Mouse (Mus musculus) left cerebral cortex, adult 2 months (tissue): ENCODE results near the gene Cachd1. TPM values are rescaled to one million over a fixed set of nuclear protein-coding genes. Genes with fewer than 3 reads are reported as not detected.

Experiments used
- DNase-seq, 2 experiments: peaks; one replicate each; pipeline ENCODE4 v3.0.0; 2021 to 2022; ENCODE audit warnings: low spot score in 2 of 2, mixed read lengths in 1 of 2; ENCODE audit errors: extremely low spot score in 1 of 2
- H3K27ac ChIP-seq: fragments of 200-600 bp; 2 replicates; pipeline ENCODE4 v1.8.1; 2022
- H3K4me3 ChIP-seq: fragments of 200-600 bp; 2 replicates; pipeline ENCODE4 v1.8.1; 2022
- CTCF ChIP-seq: fragments of 200-600 bp; IDR thresholded peaks from 2 replicates; pipeline ENCODE4 v1.8.1; 2022; ENCODE audit warnings: antibody characterized with exemption, mild to moderate bottlenecking, moderate library complexity
- intact Hi-C: fragments of 180-260 bp; cut with DNase I; formaldehyde crosslinking; loops from one replicate; pipeline ENCODE4 v1.15.1; 2025
- total RNA-seq, 2 experiments: library from RNA; stranded (reverse); gene quantifications; 2 replicates each; pipeline ENCODE4 v1.2.3; 2021

Cachd1 gene
- total RNA-seq, 2 experiments from 2014 or later, result 9.2 to 15.9 TPM

- no peak overlapping the region for H3K4me3 ChIP-seq
- TF ChIP-seq CTCF, result no peak
- H3K27ac ChIP-seq, result no peak overlapping the region
- DNase-seq, result no peak
- intact Hi-C loops, result no loop called here
Measured at GRCm38 (mm10) chr4:100850846-100851495, 74.5 kb downstream of the Cachd1 start.

GRCm38 (mm10) chr4:100852448-100852847 is 76.0 kb downstream of the Cachd1 start:
- Histone ChIP-seq H3K4me3 (no peak overlapping the region), H3K27ac (no peak overlapping the region)
- intact Hi-C loops, result no loop called here
- no peak for TF ChIP-seq CTCF
- DNase-seq, result no peak

GRCm38 (mm10) chr4:100853426-100853825 is 77.0 kb downstream of the Cachd1 start:
- TF ChIP-seq CTCF, result no peak
- DNase-seq, result no peak
- intact Hi-C loops, result no loop called here
- Histone ChIP-seq H3K4me3 (no peak overlapping the region), H3K27ac (no peak overlapping the region)

- intact Hi-C loops, result no loop called here
- Histone ChIP-seq H3K27ac (no peak overlapping the region), H3K4me3 (no peak overlapping the region)
- DNase-seq, result no peak
- TF ChIP-seq CTCF, result no peak
Measured at GRCm38 (mm10) chr4:100855373-100855772, 78.9 kb downstream of the Cachd1 start.

GRCm38 (mm10) chr4:100857411-100857869 is 81.0 kb downstream of the Cachd1 start:
- DNase-seq, result no peak
- Histone ChIP-seq H3K27ac (no peak overlapping the region), H3K4me3 (no peak overlapping the region)
- intact Hi-C loops, result no loop called here
- no peak for TF ChIP-seq CTCF

GRCm38 (mm10) chr4:100863861-100864428 is 87.5 kb downstream of the Cachd1 start:
- DNase-seq, result no peak
- intact Hi-C loops, result no loop called here
- no peak for TF ChIP-seq CTCF
- no peak overlapping the region for H3K27ac ChIP-seq
- no peak overlapping the region for H3K4me3 ChIP-seq

- no peak overlapping the region for H3K4me3 ChIP-seq
- intact Hi-C loops, result no loop called here
- DNase-seq, result no peak
- H3K27ac ChIP-seq, result no peak overlapping the region
- no peak for TF ChIP-seq CTCF
Measured at GRCm38 (mm10) chr4:100865423-100865822, 88.9 kb downstream of the Cachd1 start.

DNA sequence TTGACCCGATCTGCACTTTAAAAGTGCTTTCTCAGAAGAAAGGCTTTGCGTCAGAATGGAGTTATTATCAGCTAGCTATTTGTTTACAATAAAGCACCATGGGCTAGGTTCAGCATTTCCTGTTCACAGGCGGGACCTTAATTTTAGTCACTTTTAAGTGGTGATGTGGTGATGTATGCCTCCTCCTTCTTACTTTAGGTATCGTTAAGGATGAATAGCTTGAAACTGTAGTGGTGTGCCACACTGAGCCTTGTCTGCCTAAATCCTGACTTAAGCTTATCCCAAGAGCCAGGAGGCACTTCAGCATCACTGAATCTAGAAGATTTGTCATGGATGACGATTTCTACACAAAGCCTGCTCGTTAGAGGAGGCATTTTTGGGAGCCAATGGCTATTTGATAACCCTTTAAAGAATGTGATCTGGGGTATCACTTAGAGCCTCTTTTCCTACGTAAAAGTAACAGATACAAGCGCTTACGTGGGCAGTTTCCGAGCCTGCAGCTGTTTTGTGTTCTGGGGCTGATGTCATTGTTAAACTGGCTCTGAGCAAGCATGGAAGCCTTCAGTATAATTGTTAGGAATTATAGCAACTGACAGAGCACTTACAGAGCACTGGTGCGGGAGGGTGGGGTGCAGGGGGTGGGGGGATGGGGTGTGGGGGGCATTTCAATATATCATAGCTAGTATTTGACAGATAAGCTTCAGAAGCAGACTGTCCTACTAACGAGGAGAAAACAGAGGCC is 89.7 kb downstream of the Cachd1 start:
- DNase-seq, result no peak
- H3K27ac ChIP-seq, result no peak overlapping the region
- intact Hi-C loops, result no loop called here
- no peak overlapping the region for H3K4me3 ChIP-seq
- no peak for TF ChIP-seq CTCF

GRCm38 (mm10) chr4:100877351-100877750 is 100.9 kb downstream of the Cachd1 start:
- intact Hi-C loops, result no loop called here
- Histone ChIP-seq H3K27ac (no peak overlapping the region), H3K4me3 (no peak overlapping the region)
- no peak for TF ChIP-seq CTCF
- no peak for DNase-seq

DNA sequence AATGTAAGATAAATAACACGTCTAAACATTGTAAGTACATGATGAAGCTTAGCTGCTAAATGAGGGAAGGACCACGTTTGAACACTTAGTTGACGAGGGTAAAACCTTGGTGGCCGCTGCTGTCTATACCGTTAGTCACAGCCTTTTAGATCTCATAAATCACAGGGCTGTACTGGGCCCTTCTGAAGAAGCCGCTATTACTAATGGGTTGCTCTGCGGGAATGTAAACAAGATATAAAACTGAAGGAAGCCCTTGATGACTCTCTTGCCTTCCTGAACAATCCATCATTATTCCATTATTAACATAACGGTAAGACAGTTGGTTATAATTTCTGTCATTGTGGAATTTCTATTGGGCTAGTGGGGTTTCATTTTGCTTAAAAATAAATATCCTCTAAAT is 102.9 kb downstream of the Cachd1 start:
- TF ChIP-seq CTCF, result no peak
- DNase-seq, result no peak
- H3K27ac ChIP-seq, result no peak overlapping the region
- no peak overlapping the region for H3K4me3 ChIP-seq
- intact Hi-C loops, result no loop called here

- TF ChIP-seq CTCF, result no peak
- DNase-seq, result no peak
- H3K4me3 ChIP-seq, result no peak overlapping the region
- H3K27ac ChIP-seq, result no peak overlapping the region
- intact Hi-C loops, result no loop called here
Measured at GRCm38 (mm10) chr4:100880075-100880474, 103.6 kb downstream of the Cachd1 start.

- no peak overlapping the region for H3K27ac ChIP-seq
- H3K4me3 ChIP-seq, result no peak overlapping the region
- intact Hi-C loops, result no loop called here
- no peak for TF ChIP-seq CTCF
- DNase-seq, result no peak
Measured at GRCm38 (mm10) chr4:100885793-100886742, 109.6 kb downstream of the Cachd1 start.
